Mouse (Mus musculus) erythroblast, embryonic 14.5 days (primary cell): ENCODE measurements at regions not wholly inside any gene's neighbourhood (a gene's known extent, or its start where the extent isn't known, plus 50 kb on each side); places are given as distances from the start of the nearest gene placed in this dataset.

Experiments
- GATA1 ChIP-seq: IDR thresholded peaks from 2 replicates; pipeline ENCODE4 v1.6.1; 2012; ENCODE audit warnings: low read length, inconsistent platforms, mixed read lengths
- TAL1 ChIP-seq: IDR thresholded peaks from 3 replicates; pipeline ENCODE4 v1.6.1; 2012; ENCODE audit warnings: low read length, inconsistent platforms, mixed read lengths

DNA sequence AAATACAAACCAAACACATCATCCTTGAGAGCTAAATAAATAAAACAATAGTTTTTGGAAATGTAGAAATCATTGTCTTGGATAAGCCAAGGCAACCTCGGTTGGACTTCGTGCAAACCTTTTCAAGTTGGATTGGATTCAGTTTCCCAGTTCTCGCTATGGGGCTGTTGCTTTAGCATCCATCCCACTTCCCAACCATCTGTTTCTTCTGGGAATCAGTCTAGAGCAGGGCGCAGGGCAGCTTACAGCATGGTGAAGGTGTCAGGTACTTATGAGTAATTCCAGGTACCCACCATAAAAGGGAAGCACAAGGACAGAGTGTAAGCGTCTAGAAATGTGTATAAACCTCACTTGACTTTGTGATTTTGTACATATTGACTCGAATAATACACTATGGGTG is 159.0 kb downstream of the Gm11146 start:
- TF ChIP-seq GATA1: no peak
- no peak for TF ChIP-seq TAL1
